Mouse (Mus musculus) brain, embryonic 14.5 days (tissue): ENCODE measurements at regions not wholly inside any gene's neighbourhood (a gene's known extent, or its start where the extent isn't known, plus 50 kb on each side); places are given as distances from the start of the nearest gene placed in this dataset.

Source experiments
- DNase-seq: peaks from one replicate; pipeline ENCODE4 v3.0.0-alpha.2; 2011; ENCODE audit warnings: low read depth
- CTCF ChIP-seq: fragments of 200-500 bp; IDR thresholded peaks from 2 replicates; pipeline ENCODE4 v1.5.1; 2012; ENCODE audit warnings: inconsistent platforms, mild to moderate bottlenecking, moderate library complexity, borderline replicate concordance; ENCODE audit not compliant: insufficient read depth, insufficient read length; ENCODE audit errors: extremely low read depth
- POLR2A ChIP-seq: fragments of 200-500 bp; IDR thresholded peaks from 2 replicates; pipeline ENCODE4 v1.6.1; 2012; ENCODE audit warnings: mild to moderate bottlenecking, inconsistent platforms, borderline replicate concordance; ENCODE audit not compliant: poor library complexity, insufficient read depth, insufficient read length, severe bottlenecking; ENCODE audit errors: extremely low read depth

DNA sequence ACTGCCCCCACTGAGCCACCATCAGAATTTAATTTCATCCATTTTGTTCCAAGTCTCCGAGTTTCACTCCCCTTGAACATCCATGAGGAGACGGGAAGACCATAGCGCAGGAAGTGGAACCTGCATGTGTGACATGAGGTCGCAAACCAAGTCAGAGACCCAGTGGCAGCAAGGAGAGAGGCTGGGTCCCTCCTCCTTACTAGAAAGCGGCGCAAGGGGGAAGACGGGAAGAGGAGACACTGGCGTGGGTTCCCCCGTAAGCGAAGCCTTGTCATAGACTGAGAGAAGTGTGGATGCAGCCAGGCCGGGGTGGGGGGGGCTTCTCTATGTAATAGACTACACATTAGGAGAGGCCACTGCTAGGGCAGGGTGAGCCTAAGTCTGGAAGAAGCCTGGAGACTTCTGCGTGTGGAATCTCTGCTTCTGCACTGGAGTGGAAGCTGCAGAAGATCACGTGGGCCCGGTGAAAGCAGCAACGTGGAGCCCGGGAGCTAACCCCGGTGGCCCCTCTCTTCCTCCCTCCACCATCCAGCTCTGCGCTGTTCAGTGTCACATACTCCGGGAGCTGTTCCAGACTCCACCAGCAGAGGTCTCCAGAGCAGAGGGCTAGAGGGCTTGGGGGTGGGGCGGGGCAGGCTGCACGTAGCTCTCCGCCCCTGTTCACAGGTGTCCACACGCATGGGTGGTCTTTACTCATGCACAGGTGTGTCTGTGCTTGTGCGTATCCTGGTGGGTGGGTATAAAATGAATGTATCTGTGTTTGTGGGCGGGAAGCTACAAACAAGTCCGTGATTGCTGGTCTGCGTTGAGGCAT lies 159.4 kb downstream of the Zfp36l2 start:
- TF ChIP-seq CTCF (peak; percentile 91), POLR2A (no peak)
- DNase-seq: peak; percentile 81

DNA sequence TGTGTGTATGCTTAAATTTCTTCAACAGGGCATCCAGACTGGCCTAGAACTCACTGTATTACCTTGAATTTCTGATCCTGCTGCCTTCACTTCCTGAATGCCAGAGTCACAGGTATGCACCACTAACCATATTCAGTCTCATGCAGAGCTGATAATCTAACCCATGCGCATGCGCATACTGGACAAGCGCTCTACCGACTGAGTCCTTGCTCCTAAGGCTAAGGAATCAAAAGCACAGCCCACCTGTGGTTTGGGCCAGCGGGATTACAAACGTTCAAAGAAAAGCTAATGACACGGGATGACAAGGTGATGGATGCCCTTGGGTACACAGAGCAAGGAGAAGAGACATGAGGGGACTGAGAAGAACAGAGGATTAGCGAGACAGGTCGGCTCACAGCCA lies 160.5 kb downstream of the Zfp36l2 start:
- TF ChIP-seq CTCF (no peak), POLR2A (no peak)

DNA sequence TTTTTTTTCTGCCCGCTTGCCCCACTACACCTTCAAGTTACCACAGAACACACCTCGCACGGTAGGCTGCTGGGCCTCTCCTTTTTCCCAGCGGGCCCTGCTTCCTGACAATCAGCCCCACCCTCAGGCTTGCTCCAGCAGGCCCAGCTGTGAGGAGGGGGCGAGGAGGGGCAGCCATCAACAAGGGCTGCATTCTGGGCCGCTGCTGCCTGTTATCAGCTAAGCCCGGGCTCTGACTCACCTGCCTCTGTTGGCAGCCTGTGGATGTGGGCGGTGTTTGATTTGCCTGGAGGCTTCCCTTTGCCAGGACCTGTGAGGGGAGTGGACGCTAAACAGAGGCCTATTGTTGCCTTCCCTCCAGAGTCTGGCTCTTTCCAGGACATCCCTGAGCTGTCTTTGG lies 161.6 kb downstream of the Zfp36l2 start:
- peak; percentile 71 for DNase-seq
- TF ChIP-seq POLR2A (no peak), CTCF (no peak)

More for the DNA sequence above, 160.5 kb downstream of the Zfp36l2 start:
- DNase-seq: no peak

DNA sequence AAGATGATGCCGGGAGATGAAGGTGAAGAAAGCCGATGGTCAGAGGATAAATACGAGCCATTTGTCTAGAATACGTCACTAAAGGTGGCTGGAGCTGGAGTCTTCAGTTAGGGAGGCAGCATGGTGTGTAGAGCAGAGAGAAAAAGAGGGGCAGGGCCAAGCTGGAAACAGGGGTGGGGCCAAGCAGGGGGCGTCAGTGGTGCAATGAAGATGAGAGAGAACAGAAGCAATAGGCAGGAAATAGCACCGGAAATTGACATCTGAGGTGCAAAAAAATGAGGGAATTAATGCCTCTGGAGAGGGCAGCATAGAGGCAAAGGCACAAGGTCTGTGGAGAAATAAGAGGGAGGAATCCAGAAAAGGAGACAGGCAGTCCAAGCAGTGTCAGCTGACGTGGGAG lies 165.4 kb downstream of the Zfp36l2 start:
- no peak for TF ChIP-seq CTCF
- TF ChIP-seq POLR2A: no peak
- DNase-seq: no peak

DNA sequence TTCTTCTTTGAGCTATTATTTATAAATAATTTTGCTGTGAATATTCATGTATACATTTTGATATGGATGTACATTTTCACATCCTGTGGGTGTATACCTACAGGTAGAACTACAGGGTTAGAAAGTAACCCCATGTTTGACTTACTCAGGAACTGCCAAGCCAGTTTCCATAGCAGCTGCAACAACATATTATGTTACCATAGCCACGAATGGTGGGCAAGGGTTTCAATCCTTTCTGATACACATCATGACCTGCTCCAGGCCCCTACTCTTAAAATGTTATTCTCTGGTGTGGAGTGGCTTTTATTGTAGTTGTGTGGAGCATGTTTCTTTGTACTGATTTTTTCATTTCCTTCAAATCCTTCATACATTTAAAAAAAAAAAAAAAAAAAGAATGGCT lies 168.9 kb downstream of the Zfp36l2 start:
- TF ChIP-seq POLR2A: no peak
- TF ChIP-seq CTCF: no peak
- no peak for DNase-seq

DNA sequence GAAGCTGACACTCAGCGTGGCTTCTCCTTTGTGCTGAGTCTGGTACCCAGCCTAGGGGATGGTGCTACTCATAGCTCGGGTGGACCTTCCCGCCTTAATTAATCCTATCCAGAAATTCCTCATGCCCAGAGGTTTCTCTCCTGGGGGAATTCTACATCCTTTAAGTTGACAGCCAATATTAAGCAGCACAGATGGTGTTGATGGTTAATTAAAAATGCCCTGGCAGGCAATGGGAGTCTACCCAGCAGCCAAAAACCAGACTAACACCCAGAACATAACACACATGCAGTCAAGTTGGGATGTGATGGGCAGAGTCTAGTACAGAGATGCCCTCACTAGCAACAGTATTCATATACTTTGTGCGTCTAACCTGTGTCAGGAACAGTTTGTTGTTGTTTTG lies 169.9 kb downstream of the Zfp36l2 start:
- TF ChIP-seq CTCF: no peak
- TF ChIP-seq POLR2A: no peak
- peak; percentile 66 for DNase-seq

DNA sequence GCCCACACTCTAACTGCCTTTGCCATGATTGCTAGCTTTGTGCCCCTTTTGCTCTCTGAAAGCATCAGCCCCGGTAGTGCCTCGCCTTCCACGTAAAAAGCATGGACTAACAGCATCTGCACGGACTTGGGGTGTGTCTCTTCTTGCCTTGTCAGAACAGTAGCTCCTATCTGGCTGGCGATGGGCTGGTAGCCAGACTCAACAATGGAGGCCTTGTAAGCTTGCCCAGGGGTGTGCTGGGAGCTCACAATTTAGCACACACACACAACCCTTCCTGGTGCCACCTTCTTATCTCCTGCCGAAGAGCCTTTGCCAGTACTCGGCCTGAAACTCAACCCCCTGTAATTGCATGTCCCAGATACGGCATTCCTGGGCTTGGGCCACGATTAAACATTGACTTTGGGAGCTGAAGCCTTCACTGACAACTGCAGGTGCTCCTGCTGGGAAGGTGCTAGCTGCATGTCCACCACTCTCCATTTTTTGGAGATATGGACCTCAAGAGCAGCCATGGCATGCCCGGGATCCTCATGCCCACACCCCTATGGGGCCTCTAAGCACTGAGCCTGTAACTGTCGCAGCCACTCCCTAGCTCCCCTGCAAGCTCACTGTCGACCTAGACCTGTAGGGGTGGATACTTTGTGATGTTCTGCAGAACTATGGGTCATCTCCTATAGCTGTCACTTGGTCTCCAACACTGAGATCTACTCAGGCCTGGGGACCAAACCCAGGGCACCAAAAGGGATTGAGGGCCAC lies 166.7 kb upstream of the Haao start:
- TF ChIP-seq CTCF (no peak), POLR2A (no peak)
- no peak for DNase-seq

DNA sequence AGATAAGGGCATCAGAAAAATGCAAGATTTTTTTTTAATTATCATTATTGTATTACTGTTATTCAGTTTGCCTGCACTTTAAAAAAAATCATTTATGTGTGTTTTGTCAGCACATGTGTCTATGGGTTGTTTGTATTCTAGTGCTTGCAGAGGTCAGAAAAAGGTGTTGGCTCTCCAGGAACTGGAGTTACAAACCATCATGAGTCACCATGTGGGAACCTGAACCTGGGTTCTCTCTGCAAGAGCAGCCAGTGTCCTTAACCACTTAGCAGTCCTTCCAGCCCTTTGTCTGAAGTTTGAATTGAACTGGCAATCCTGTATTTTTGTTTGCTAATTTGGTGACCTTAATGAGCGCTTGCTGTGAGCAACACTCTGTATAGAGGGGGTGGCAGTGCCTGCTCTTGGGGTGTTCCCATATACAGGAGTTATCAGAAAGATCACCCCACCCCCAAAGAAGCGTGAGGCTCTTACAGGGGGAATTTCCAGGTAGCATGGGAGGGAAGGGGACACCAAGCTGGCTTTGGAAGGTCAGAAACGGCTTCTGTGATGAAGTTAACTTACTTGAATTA lies 162.8 kb upstream of the Haao start:
- TF ChIP-seq CTCF: no peak
- TF ChIP-seq POLR2A: no peak
- peak; percentile 33 for DNase-seq

DNA sequence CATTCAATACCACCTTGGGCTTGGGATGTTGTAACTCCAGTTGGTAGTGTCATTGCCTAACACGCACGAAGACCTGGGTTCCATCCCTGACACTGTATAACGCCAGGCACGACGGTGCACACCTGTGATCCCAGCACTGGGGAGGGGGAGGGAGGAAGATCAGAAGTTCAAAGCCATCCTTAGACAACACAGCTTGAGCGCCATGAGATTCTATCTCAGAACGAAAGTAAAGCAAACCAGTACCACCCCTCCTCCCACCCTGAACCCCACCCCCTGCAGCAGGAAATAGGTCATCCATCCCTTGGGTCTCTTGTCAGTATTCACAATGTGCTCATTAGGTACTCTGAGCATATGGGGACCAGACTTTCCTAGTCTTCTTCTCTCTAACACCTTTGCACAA lies 162.2 kb upstream of the Haao start:
- TF ChIP-seq CTCF (no peak), POLR2A (no peak)
- DNase-seq: no peak

DNA sequence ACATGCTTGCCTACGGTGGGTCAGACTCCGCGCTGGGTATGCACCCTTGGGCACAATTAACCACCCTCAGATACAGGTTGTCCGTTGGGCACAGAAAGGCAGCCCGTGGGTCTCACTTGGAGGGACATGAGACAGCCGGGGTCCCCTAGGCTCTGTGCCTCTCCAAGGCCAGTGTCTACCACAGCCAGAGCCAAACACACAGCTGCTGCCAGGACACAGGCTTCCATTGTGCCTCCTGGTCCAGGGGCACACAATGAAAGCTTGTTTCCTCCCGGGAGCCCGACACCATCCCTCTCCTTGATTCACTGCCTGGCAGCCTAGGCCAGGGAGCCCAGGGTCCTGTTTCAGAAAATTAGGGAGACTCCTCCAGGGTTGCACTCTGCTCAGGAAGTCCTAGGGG lies 161.4 kb upstream of the Haao start:
- peak; percentile 81 for DNase-seq
- TF ChIP-seq CTCF (no peak), POLR2A (no peak)

DNA sequence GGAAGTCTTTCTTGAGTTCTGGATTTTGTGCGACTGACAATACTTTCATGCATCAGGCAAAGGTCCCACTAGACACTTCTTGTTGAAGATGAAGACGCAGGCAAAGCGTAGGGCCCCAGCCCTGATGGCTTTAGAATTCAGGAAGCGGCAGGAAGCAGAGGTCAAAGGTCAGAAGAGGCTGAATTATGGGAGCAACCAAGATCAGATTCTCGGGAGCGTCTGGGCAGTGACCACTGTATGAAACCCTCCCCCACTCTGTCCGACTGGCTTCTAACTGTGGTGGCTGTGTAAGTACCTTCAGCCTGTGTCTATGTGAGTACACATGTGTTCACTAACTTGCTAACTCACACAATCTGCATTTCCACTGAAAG lies 160.9 kb upstream of the Haao start:
- TF ChIP-seq POLR2A: no peak

More for the DNA sequence above, 160.9 kb upstream of the Haao start:
- no peak for DNase-seq
